Mouse (Mus musculus) lung, adult 2 months (tissue): ENCODE measurements at regions not wholly inside any gene's neighbourhood (a gene's known extent, or its start where the extent isn't known, plus 50 kb on each side); places are given as distances from the start of the nearest gene placed in this dataset.

ENCODE experiments used
- CTCF ChIP-seq: fragments of 200-500 bp; IDR thresholded peaks from 2 replicates; pipeline ENCODE4 v1.5.1; 2011; ENCODE audit warnings: mild to moderate bottlenecking, low read length, control low read depth; ENCODE audit not compliant: insufficient read depth
- POLR2A ChIP-seq: fragments of 200-500 bp; IDR thresholded peaks from 2 replicates; pipeline ENCODE4 v1.6.1; 2011; ENCODE audit warnings: low read depth, mild to moderate bottlenecking, control low read depth, low read length, borderline replicate concordance; ENCODE audit errors: extremely low read depth

- TF ChIP-seq POLR2A (no peak), CTCF (no peak)
Observed at GRCm38 (mm10) chr11:40050503-40050902, 644.5 kb downstream of the Mat2b start.
